Mouse (Mus musculus): ENCODE results near the gene Pcna.
"Not testable (repeated sequence)": the region's sequence is repeated elsewhere in the genome, so short reads cannot be mapped to it uniquely, and the experiment has no call there.

Gene Pcna

DNA sequence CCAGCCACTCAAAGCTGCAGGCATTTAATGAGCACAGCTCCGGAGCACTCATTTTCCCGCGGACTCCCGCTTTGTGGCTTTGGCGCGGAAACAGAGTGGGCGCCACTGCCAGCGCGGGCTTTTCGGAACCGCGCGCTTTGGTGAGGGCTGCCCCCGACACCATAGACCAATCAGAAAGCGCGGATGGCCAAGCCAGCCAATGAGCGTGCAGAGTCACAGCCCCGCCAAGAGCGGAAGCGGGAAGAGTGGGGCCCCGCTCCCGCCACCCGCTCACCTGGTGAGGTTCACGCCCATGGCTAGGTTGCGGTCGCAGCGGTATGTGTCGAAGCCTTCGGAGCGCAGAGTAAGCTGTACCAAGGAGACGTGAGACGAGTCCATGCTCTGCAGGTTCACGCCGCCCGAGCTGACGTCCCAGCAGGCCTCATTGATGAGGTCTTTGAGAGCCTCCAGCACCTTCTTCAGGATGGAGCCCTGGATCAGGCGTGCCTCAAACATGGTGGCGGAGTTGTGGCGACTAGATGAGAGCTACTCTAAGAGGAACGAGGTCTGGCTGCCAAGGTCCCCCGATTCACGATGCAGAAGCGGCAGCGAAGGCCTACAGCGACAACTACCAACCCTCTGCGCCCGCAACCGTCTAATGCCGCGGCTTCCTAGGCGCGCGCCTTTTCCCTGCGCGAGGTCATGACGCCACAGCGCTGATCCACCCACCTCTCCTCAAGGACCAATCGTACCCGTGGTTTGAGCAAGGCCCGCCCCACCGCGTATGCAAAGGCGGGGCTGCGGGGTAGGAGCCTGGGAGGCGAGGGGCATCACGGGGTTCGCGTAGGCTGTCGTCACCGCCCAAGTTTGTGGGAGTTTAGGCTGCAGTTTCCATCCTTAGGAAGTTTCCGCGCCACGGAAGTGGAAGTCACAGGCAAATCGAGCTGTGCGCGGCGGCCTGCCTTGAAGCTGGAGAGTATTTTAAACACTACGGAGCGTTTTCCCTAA lies at the start of gene Pcna:
Pcna (minus strand) TSS at position 773 of the 987 bp plus-strand sequence.
- DNase-seq (ENCODE audit: low read depth, low spot score), result peak; percentile 98

DNA sequence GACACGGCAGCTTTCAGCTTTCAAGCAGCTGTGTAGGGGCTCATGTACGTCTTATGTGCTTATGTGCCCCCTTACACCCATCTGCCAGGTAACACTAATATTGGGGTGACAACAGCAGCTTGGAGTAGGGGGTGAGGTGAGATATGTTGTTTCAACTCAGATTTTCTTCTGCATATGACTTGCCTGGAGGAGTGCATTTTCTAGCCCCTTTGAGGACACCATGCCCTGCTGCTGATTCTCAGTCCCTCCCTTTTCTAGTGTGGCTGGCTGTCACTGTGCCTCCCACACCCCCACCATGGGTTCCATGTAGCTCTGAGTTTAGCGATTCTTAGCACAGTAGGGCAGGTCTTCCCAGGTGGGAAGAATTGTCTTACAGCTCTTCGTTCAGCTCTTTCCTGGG lies 48.3 kb upstream of the Pcna start:
- DNase-seq (ENCODE audit: low read depth, low spot score), result no peak

DNA sequence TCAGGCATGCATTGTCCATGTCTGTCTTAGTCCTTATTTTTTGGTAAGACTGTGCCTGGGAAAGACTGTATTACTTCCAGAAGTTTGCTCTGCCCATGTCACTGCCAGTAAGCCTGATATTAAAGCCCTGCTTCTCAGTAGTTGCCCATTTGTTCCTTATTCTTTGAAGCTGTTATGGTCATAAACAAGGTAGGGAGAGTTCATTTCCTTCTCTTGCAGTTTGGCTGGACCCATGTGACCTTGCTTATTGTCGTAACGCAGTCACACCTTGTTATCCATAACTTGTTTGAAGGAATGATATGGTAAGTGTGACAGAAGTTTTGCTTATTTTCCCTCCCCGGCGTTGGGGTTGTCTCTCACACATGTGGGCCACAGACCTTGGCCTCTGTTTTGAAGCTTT lies 45.1 kb upstream of the Pcna start:
- DNase-seq (ENCODE audit: low read depth, low spot score), result no peak

DNA sequence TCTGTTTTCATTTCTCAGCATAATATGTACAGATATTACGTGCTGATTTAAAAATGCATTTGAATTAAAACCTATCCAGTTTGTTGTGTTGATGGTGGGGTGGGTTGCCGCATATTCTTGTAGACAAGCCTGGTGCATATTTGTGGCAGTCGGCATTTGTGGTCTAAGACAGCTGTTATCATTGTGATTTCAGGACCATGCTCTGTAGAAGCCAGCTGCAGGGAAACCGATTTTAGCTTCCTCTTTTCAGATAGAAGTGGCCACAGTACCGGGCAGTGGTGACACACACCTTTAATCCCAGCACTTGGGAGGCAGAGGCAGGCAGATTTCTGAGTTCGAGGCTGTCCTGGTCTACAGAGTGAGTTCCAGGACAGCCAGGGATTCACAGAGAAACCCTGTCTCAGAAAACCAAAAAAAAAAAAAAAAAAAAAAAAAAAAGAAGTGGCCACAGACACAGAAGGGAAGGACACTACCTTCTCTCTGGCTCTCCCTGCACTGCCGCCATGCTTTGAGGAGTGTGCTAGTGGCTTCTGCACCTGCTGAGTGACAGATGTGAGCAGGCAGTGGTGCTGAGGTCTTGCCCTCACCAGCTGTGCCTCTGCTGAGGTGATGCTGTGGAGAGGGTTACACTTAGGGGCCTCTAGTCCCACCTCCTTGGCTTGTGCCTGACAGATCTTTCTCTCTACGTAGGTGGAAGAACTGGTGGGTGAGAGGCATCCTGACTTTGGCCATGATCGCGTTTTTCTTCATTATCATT lies 40.8 kb upstream of the Pcna start:
- DNase-seq (ENCODE audit: low read depth, low spot score), result no peak

DNA sequence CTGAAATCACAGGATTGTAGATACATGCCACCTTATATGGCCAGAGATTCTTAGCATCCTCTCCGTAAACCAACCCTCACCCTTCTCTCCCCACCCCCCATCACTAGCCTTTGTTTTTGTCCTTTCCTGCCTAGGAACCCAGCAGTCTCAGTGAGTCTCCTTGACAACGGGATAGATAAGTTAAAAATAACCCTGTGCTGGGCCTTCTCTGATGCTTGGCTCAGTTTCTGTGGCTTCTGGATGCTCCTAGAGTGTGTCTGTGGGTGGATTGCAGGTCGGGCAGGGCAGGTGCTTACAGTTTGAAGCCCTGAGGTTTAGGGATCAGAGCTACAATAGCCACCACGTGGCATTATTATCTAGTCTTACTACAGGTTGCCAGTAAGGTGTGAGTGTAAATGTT lies 39.0 kb upstream of the Pcna start:
- peak; percentile 55 for DNase-seq (ENCODE audit: low read depth, low spot score)

DNA sequence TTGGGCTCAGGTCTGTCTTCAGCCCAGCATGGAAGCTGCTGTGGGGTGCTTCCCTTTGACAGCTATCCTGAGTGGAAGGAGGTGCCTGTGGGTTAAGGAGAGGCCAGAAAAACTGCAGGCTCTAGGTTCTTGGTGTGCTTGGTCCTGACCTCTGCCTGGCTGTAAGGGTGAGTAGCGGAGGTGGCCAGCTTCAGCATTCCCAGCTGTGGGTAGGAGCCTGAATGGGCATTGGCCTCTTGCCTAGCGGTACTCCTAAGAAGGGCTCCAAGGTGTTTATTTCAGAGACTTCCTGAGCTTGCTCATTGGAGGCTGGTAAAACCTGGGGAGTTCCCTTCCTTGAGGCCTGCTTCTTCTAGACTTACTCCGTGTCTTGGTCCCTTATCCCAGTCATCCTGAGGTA lies 38.2 kb upstream of the Pcna start:
- no peak for DNase-seq (ENCODE audit: low read depth, low spot score)

DNA sequence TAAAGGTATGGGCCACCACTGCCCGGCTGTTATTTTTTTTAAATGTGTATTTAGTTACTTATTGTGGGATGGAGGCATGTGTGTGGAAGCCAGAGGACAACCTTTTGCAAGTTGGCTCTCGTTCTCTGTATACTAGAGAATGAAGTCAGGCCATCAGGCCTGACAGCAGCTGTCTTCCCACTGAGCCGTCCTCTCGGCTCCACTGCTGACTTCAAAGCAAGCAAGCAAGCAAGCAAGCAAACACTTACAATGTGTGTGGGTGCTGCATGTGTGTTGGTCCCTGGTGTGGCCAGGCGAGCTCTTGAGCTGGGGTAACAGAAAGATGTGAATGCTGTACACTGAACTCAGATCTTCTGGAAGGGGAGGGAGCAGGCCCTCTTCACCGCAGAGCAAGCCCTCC lies 37.7 kb upstream of the Pcna start:
- DNase-seq (ENCODE audit: low read depth, low spot score), result no peak

DNA sequence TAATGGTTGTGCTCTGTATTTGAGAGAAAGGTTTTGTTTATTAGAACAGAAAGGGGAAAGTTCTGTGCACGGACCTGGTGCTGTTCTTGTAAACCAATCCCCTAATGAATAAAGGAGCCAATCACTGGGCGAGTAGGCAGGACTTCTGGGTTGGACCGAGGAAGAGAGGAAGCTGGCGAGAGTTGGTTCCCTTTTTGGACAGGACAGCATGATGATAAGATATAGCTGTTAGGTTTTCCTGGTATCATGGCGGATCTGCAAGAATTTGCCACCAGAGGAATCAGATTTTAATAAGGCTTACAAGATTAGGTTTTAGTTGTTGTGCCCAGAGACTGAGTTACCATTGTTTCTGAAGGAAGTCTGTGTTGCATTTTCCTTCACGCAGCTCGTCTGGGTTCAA lies 36.1 kb upstream of the Pcna start:
- not testable (repeated sequence) for DNase-seq (ENCODE audit: low read depth, low spot score)

DNA sequence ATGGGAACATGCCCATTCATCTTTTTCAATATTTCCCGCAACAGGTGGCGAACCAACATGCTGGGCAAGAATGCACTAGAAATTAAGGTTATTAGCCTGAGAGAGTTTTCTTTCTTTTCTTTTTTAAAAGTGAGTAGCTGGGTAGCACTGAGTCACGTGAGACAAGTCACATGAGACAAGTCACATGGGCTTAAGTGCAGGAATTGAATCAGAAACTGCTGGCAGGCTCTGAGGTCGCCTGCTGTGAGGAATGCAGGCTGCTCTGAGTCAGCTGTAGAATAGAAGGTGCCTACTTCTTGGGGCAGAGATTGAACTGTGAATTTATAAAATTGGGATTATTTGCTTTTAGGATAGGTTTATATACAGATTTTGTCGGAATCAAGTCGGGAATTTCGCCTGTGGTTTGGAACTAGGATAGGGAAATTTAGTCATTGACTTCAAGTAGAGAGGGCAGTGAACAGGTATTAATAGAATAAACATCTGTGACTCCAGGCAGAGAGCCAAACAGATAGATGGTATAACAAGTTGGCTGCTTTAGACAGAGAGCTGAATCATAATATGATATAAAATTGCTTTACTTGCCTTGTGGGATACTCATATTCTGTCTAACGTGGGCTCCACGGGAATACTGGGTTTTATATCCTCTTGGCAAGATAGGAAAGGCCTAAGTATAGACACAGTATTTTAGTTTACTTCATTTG lies 33.4 kb upstream of the Pcna start:
- peak; percentile 91 for DNase-seq (ENCODE audit: low read depth, low spot score)

DNA sequence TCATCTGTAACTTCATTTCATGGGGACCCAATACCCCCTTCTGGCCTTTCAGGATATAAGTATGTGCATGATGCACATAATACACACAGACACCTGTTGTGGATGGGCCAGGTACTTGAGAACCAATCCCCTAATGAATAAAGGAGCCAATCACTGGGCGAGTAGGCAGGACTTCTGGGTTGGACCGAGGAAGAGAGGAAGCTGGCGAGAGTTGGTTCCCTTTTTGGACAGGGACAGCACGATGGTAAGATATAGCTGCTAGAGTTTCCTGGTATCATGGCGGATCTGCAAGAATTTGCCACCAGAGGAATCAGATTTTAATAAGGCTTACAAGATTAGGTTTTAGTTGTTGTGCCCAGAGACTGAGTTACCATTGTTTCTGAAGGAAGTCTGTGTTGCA lies 32.6 kb upstream of the Pcna start:
- DNase-seq (ENCODE audit: low read depth, low spot score), result not testable (repeated sequence)

DNA sequence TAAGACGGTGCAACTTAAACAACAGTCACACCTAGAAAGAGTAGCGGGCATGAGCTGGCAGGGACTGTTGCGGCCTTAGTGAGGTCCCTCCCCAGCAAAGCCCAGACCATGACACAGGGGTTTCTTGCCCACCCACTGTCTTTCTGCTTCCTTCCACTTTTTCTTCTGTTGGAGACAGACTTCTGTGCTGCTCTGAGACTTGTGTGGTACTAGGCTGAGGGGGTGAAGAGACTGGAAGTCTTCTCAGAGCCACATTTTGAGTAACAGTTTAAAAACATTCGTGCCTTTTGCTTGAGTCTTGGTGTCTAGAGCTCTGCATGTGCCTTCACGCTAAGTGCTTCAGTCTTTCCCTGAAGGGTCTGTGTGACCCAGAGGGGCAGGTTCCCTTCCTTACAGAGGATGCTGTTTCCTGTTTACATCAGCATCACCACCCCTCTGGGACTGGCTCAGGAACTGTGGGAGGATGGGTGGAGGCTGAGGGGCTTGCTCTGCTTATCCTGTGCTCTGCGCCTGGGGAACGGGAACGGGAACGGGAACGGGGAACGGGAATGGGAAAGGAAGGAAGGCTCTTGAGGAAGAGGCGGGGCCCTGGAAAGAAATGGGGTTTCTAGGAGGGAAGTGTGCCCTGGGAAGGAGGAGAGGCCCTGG lies 31.5 kb upstream of the Pcna start:
- DNase-seq (ENCODE audit: low read depth, low spot score), result peak; percentile 59

DNA sequence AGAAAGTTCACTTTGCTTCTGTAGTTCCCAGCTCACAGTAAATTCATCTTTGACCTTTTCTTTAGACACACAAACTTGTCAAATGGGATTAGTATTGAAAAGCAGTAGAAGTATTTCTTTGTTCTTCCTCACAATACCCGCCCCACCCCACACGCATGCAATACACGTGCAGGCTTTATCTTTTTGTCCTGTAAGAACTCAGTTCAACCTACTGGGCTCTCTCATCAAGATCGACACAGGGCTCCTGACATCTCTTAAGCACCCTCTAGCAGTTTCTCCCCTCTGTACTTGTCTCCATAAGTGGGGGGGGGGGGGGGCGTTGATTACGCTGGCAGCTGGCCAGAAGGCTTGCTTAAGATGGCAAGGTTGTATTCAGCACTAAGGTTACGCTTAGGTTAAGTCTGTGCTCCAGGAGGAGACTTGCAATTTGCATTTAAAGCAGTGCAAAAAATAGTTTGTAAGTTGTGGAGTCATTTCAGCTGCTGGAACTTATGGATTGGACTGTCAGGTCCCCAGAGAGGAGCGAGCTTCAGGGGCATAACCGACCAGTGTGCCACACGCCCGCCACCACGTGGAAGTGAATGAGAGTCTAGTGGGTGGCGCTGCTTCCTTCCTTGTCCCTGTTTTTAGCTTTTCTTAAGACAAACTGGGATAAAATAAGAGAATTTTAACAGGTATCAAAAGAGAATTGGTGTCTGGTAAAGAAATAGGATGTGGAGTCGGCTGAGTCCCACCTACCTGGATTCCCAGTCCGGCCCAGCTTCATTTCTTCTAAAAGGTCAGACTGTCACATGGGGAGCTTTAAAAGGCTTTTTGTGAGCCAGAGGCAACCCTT lies 30.3 kb upstream of the Pcna start:
- DNase-seq (ENCODE audit: low read depth, low spot score), result peak; percentile 90

DNA sequence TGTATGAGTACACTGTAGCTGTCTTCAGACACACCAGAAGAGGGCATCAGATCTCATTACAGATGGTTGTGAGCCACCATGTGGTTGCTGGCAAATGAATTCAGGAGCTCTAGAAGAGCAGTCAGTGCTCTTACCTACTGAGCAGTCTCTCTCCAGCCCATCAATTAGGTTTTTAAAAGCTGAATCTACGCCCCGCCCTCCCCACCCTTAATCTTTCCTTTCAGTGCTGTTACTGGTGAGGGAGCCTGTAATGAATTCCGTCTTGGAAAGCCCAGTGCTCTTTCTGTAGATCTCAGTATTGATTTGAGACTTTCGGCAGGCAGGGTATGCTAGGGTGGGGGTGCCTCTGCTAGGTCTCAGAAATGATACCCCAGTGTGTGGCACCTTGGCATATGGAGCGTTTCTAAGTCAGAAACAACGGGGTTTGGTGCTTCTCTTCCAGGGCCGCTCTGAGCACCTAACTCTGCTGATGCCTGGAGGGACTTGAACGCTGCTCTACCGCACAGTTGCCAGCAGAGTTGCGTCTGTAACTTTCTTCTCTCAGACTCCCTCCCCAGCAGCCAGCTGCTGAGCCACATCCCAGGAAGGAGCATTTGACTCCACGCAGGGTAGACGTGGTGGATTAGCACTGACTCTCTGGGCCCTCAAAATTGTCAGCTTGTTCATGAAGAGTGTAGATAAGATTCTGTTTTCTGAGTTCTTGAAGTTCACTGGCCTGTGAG lies 29.5 kb upstream of the Pcna start:
- peak; percentile 56 for DNase-seq (ENCODE audit: low read depth, low spot score)

DNA sequence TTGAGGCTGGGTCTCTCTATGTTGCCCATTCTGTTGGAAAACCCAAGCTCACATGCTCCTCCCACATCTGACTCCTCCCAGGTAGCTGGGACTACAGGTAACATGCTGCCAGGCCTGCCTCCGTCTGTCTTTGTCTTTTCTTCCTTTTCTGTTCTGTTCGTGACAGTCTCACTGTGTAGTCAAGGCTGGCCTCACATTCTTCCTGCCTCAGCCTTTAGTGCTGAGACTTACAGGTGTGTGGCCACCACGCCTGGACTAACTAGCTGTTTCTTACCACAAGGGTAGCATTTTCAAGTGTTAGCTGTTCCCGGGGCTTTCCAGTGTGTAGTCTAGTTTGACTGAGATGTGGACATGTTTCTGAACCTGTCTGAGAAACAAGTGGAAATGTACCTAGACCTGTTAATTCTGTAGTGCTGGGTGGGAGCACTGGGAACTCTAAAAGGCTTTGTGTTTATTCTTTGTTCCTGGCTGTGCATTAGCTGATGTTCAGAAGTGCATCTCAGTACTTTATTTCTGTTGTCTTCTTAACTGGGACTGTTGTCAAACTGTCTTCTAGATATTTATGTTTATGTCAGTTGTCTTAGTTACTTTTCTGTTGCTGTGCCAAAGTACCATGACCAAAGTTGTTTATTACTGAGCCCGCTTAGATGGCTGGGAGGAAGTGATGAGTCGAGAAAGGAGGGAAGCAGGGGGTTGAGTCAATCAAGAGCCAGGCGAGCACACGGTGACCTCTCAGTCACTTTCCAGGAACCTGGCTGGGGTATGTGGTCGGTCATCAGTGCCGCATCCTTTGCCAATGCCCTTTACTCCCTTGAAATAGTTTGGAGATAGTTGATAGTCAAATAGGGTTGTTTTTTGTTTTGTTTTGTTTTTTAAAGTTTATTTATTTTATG lies 28.7 kb upstream of the Pcna start:
- no peak for DNase-seq (ENCODE audit: low read depth, low spot score)

DNA sequence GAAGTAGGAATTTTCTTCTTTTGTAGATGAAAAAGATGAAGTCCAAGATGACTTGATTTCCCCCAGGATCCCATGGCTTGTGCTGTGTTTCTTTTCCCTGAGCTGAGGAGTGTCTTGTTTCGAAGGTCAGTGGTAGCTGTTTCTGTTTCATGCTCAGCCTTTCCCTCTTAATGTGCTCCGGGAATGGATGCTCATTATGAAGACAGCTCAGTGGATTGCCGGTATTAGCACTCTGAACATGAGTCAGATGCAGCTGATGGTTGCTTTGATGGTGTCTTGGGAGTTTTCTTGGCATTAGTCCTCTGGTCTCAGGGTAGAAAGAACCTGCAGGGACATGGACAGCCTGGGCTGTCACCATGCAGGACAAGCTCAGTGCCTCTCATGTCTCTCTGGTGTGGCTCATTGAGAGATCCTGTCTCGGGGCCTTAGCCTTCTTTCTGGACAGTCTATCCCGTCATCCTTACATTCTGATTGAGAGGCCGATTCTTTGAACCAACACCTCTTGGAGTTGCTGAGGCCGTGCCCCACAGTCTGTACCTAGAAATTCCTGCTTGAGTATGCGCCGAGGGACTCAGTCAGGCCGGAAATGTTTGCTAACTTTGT lies 27.5 kb upstream of the Pcna start:
- peak; percentile 39 for DNase-seq (ENCODE audit: low read depth, low spot score)

DNA sequence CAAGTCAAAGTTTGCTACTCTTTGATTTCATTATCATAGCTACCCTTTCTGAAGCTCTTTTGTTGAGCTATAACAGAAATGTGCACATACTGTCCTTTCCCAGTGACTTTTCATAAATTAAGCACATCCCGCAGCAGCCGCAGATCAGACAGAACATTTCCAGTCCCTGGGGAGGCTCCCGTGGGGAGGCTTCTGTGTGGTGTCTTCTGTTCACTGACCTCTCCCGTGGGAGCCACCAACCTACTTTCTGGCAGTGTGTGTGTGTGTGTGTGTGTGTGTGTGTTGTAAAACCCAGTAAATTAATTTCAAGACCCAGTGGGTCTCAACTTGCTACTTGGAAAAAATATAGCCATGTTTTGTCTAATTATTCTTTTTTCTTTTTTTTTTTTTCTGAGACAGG lies 26.9 kb upstream of the Pcna start:
- no peak for DNase-seq (ENCODE audit: low read depth, low spot score)

DNA sequence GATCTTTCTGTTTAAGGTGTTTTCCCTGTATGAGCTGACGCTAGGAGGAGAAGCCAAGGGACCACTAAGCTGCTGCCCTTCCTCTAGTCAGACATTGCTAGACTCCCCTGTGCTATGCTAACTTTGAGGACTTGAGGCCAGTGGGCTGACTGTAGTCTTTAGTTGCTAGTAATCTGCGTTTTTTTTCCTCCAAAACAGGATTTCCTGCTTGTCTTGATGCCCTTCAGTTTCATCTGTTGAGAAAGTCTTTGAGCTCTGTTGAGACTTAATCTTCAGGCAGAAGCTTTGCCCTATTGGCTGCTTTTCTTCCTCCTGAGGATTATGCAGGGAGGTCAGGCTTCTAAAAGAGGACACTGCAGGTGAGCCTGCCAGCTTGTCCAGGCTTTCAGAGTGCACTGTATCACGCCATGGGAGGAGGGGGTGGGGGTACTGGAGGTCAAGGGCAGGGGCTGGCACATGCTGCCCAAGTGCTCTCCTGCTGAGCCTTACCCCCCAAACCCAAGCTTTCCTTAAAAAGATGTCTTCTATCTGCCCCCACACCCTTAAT lies 26.3 kb upstream of the Pcna start:
- DNase-seq (ENCODE audit: low read depth, low spot score), result no peak

DNA sequence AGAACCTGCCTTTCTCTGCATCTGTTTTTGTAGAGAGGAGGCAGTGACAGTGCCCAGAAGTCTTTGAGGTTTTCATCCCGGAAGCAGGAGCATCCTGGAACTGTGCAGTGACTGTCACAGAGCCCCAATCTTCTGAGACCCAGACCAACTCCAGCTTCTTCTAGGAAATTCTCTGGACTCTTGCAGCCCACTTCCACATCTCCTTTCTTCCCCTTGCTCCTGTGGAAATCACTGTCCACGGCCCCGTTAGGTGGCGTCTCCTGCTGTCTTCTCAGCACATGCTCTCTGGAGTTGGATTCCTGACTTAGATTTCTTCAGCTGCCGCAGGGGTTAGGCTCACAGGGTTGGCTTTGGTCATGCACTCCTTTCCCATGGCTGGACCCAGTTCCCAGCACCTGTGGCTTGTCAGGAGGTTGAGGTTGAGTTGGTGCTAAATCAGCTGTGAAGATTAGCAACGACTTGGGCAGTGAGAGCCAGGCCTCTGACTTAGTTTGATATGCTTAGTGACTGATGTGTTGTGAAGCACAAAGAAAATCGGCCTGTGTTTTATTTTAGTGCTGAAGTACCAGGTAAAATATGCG lies 25.2 kb upstream of the Pcna start:
- DNase-seq (ENCODE audit: low read depth, low spot score), result no peak

Data from R1 (cell line).